Mouse (Mus musculus): ENCODE results near the gene Lcp2. TPM values are rescaled to one million over a fixed set of nuclear protein-coding genes. Genes with fewer than 3 reads are reported as not detected.

Lcp2 gene
- polyA plus RNA-seq, 1 experiment from 2014 or later: 4.7 TPM

GRCm38 (mm10) chr11:34073776-34074175 is 27.1 kb downstream of the Lcp2 start:
- Histone ChIP-seq H3K9me3 (replicated peaks; ENCODE audit: control insufficient read depth, low read length) (no peaks in the 10 kb centered on the region), H3K4me2 (ENCODE audit: low read depth, low read length) (peak overlapping the region; percentile 31; the same call in 1 of the 2 replicates), H3K4me3 (replicated peaks; ENCODE audit: low read length) (no peak overlapping the region), H3K36me3 (ENCODE audit: control insufficient read depth, insufficient read depth, low read length) (no peaks in the 10 kb centered on the region), H3K4me1 (ENCODE audit: control insufficient read depth, insufficient read depth, low read length) (peaks cover 14% of the 10 kb centered on the region), H3K9ac (ENCODE audit: low read length) (no peak overlapping the region), H3K27me3 (ENCODE audit: control insufficient read depth, insufficient read depth, low read length) (no peaks in the 10 kb centered on the region), H3K27ac (ENCODE audit: low read length) (no peak overlapping the region)
- 13% methylated on average over 15 of the region's 15 CpGs for WGBS
- ATAC-seq (ENCODE audit: insufficient read depth, low FRiP score): no peak

GRCm38 (mm10) chr11:34077870-34078269 is 31.1 kb downstream of the Lcp2 start:
- Histone ChIP-seq H3K27me3 (ENCODE audit: control insufficient read depth, insufficient read depth, low read length) (no peaks in the 10 kb centered on the region), H3K9me3 (replicated peaks; ENCODE audit: control insufficient read depth, low read length) (no peaks in the 10 kb centered on the region), H3K4me3 (replicated peaks; ENCODE audit: low read length) (no peak overlapping the region), H3K27ac (ENCODE audit: low read length) (no peak overlapping the region), H3K36me3 (ENCODE audit: control insufficient read depth, insufficient read depth, low read length) (no peaks in the 10 kb centered on the region), H3K4me1 (ENCODE audit: control insufficient read depth, insufficient read depth, low read length) (peaks cover 4% of the 10 kb centered on the region; the same call in 1 of the 2 replicates), H3K4me2 (ENCODE audit: low read depth, low read length) (no peak overlapping the region), H3K9ac (ENCODE audit: low read length) (no peak overlapping the region)
- 60% methylated on average over 2 of the region's 2 CpGs for WGBS
- ATAC-seq (ENCODE audit: insufficient read depth, low FRiP score): no peak

GRCm38 (mm10) chr11:34078581-34078980 is 31.9 kb downstream of the Lcp2 start:
- H3K4me2 ChIP-seq (ENCODE audit: low read depth, low read length): no peak overlapping the region
- no peak overlapping the region for H3K4me3 ChIP-seq (replicated peaks; ENCODE audit: low read length)
- H3K27me3 ChIP-seq (ENCODE audit: control insufficient read depth, insufficient read depth, low read length): no peaks in the 10 kb centered on the region
- H3K4me1 ChIP-seq (ENCODE audit: control insufficient read depth, insufficient read depth, low read length): 0 out of 2 replicates have a peak, but pooled peaks cover 4% of the 10 kb centered on the region
- H3K9me3 ChIP-seq (replicated peaks; ENCODE audit: control insufficient read depth, low read length): no peaks in the 10 kb centered on the region
- ATAC-seq (ENCODE audit: insufficient read depth, low FRiP score): no peak
- H3K27ac ChIP-seq (ENCODE audit: low read length): no peak overlapping the region
- WGBS: 90% methylated on average over 7 of the region's 7 CpGs
- H3K36me3 ChIP-seq (ENCODE audit: control insufficient read depth, insufficient read depth, low read length): no peaks in the 10 kb centered on the region
- H3K9ac ChIP-seq (ENCODE audit: low read length): no peak overlapping the region

- 61% methylated on average over 6 of the region's 6 CpGs for WGBS
- H3K4me1 ChIP-seq (ENCODE audit: control insufficient read depth, insufficient read depth, low read length): no peaks in the 10 kb centered on the region
- no peak for ATAC-seq (ENCODE audit: insufficient read depth, low FRiP score)
- H3K36me3 ChIP-seq (ENCODE audit: control insufficient read depth, insufficient read depth, low read length): no peaks in the 10 kb centered on the region
- H3K9me3 ChIP-seq (replicated peaks; ENCODE audit: control insufficient read depth, low read length): no peaks in the 10 kb centered on the region
- H3K27ac ChIP-seq (ENCODE audit: low read length): no peak overlapping the region
- no peak overlapping the region for H3K4me2 ChIP-seq (ENCODE audit: low read depth, low read length)
- H3K4me3 ChIP-seq (replicated peaks; ENCODE audit: low read length): no peak overlapping the region
- no peaks in the 10 kb centered on the region for H3K27me3 ChIP-seq (ENCODE audit: control insufficient read depth, insufficient read depth, low read length)
- H3K9ac ChIP-seq (ENCODE audit: low read length): no peak overlapping the region
Measured at GRCm38 (mm10) chr11:34079542-34080464, 33.1 kb downstream of the Lcp2 start.

GRCm38 (mm10) chr11:34083795-34084194 is 37.1 kb downstream of the Lcp2 start:
- no peak for ATAC-seq (ENCODE audit: insufficient read depth, low FRiP score)
- Histone ChIP-seq H3K4me2 (ENCODE audit: low read depth, low read length) (no peak overlapping the region), H3K9me3 (replicated peaks; ENCODE audit: control insufficient read depth, low read length) (no peaks in the 10 kb centered on the region), H3K4me1 (ENCODE audit: control insufficient read depth, insufficient read depth, low read length) (no peaks in the 10 kb centered on the region), H3K27ac (ENCODE audit: low read length) (no peak overlapping the region), H3K36me3 (ENCODE audit: control insufficient read depth, insufficient read depth, low read length) (no peaks in the 10 kb centered on the region), H3K9ac (ENCODE audit: low read length) (no peak overlapping the region), H3K27me3 (ENCODE audit: control insufficient read depth, insufficient read depth, low read length) (no peaks in the 10 kb centered on the region), H3K4me3 (replicated peaks; ENCODE audit: low read length) (no peak overlapping the region)
- WGBS: 67% methylated on average over 7 of the region's 7 CpGs

GRCm38 (mm10) chr11:34084639-34085038 is 37.9 kb downstream of the Lcp2 start:
- no peak overlapping the region for H3K4me2 ChIP-seq (ENCODE audit: low read depth, low read length)
- no peak overlapping the region for H3K4me3 ChIP-seq (replicated peaks; ENCODE audit: low read length)
- no peaks in the 10 kb centered on the region for H3K9me3 ChIP-seq (replicated peaks; ENCODE audit: control insufficient read depth, low read length)
- 33% methylated on average over 2 of the region's 2 CpGs for WGBS
- ATAC-seq (ENCODE audit: insufficient read depth, low FRiP score): no peak
- no peaks in the 10 kb centered on the region for H3K27me3 ChIP-seq (ENCODE audit: control insufficient read depth, insufficient read depth, low read length)
- no peak overlapping the region for H3K9ac ChIP-seq (ENCODE audit: low read length)
- H3K27ac ChIP-seq (ENCODE audit: low read length): no peak overlapping the region
- no peaks in the 10 kb centered on the region for H3K4me1 ChIP-seq (ENCODE audit: control insufficient read depth, insufficient read depth, low read length)
- H3K36me3 ChIP-seq (ENCODE audit: control insufficient read depth, insufficient read depth, low read length): no peaks in the 10 kb centered on the region

GRCm38 (mm10) chr11:34086164-34086751 is 39.5 kb downstream of the Lcp2 start:
- no peak overlapping the region for H3K9ac ChIP-seq (ENCODE audit: low read length)
- no peaks in the 10 kb centered on the region for H3K36me3 ChIP-seq (ENCODE audit: control insufficient read depth, insufficient read depth, low read length)
- H3K4me2 ChIP-seq (ENCODE audit: low read depth, low read length): no peak overlapping the region
- H3K9me3 ChIP-seq (replicated peaks; ENCODE audit: control insufficient read depth, low read length): no peaks in the 10 kb centered on the region
- H3K4me1 ChIP-seq (ENCODE audit: control insufficient read depth, insufficient read depth, low read length): no peaks in the 10 kb centered on the region
- no peak for ATAC-seq (ENCODE audit: insufficient read depth, low FRiP score)
- H3K4me3 ChIP-seq (replicated peaks; ENCODE audit: low read length): no peak overlapping the region
- no peak overlapping the region for H3K27ac ChIP-seq (ENCODE audit: low read length)
- no peaks in the 10 kb centered on the region for H3K27me3 ChIP-seq (ENCODE audit: control insufficient read depth, insufficient read depth, low read length)
- WGBS: 59% methylated on average over 8 of the region's 8 CpGs

GRCm38 (mm10) chr11:34087064-34087463 is 40.3 kb downstream of the Lcp2 start:
- Histone ChIP-seq H3K27ac (ENCODE audit: low read length) (no peak overlapping the region), H3K4me3 (replicated peaks; ENCODE audit: low read length) (no peak overlapping the region), H3K36me3 (ENCODE audit: control insufficient read depth, insufficient read depth, low read length) (no peaks in the 10 kb centered on the region), H3K4me2 (ENCODE audit: low read depth, low read length) (no peak overlapping the region), H3K27me3 (ENCODE audit: control insufficient read depth, insufficient read depth, low read length) (no peaks in the 10 kb centered on the region), H3K4me1 (ENCODE audit: control insufficient read depth, insufficient read depth, low read length) (no peaks in the 10 kb centered on the region), H3K9me3 (replicated peaks; ENCODE audit: control insufficient read depth, low read length) (no peaks in the 10 kb centered on the region), H3K9ac (ENCODE audit: low read length) (no peak overlapping the region)
- no peak for ATAC-seq (ENCODE audit: insufficient read depth, low FRiP score)
- 48% methylated on average over 3 of the region's 3 CpGs for WGBS

- Histone ChIP-seq H3K4me3 (replicated peaks; ENCODE audit: low read length) (no peak within 1 kb of the TSS), H3K4me1 (ENCODE audit: control insufficient read depth, insufficient read depth, low read length) (no peaks in the 10 kb centered on the region), H3K9me3 (replicated peaks; ENCODE audit: control insufficient read depth, low read length) (no peaks in the 10 kb centered on the region), H3K27me3 (ENCODE audit: control insufficient read depth, insufficient read depth, low read length) (no peaks in the 10 kb centered on the region), H3K4me2 (ENCODE audit: low read depth, low read length) (no peak within 1 kb of the TSS), H3K27ac (ENCODE audit: low read length) (no peak within 1 kb of the TSS), H3K9ac (ENCODE audit: low read length) (no peak within 1 kb of the TSS), H3K36me3 (ENCODE audit: control insufficient read depth, insufficient read depth, low read length) (no peaks in the 10 kb centered on the region)
- WGBS: 83% methylated on average over 10 of the region's 10 CpGs
- no peak for ATAC-seq (ENCODE audit: insufficient read depth, low FRiP score)
Measured at GRCm38 (mm10) chr11:34098422-34098821, 51.7 kb downstream of the Lcp2 start, which contains the start of gene 4930469K13Rik. Gene 4930469K13Rik (minus strand): TSS chr11:34098554.
